Mouse (Mus musculus) kidney, adult 9 months (tissue): ENCODE data around the gene Brd3.
A peak's percentile ranks its signal among the peaks of the same experiment; 100 is the strongest.

Experiments used
- DNase-seq: peaks from one replicate; pipeline ENCODE4 v3.0.0; 2022

The Brd3 gene

GRCm38 (mm10) chr2:27423596-27423995 is 83.9 kb downstream of the Brd3 start:
- peak; percentile 53 for DNase-seq

GRCm38 (mm10) chr2:27421293-27422068 is 86.0 kb downstream of the Brd3 start:
- peak; percentile 43 for DNase-seq

- DNase-seq, result peak; percentile 28
Measured at GRCm38 (mm10) chr2:27418577-27419070, 88.8 kb downstream of the Brd3 start.

GRCm38 (mm10) chr2:27417648-27418153 is 89.8 kb downstream of the Brd3 start:
- DNase-seq, result no peak

- no peak for DNase-seq
Measured at GRCm38 (mm10) chr2:27416425-27416824, 91.0 kb downstream of the Brd3 start.

GRCm38 (mm10) chr2:27415060-27415783 is 92.2 kb downstream of the Brd3 start:
- DNase-seq, result no peak

- DNase-seq, result no peak
Measured at GRCm38 (mm10) chr2:27413936-27414657, 93.4 kb downstream of the Brd3 start.

GRCm38 (mm10) chr2:27413582-27413935 is 93.9 kb downstream of the Brd3 start:
- DNase-seq, result no peak

GRCm38 (mm10) chr2:27412245-27412800 is 95.1 kb downstream of the Brd3 start:
- no peak for DNase-seq

- DNase-seq, result peak; percentile 47
Measured at GRCm38 (mm10) chr2:27411688-27412174, 95.7 kb downstream of the Brd3 start.

GRCm38 (mm10) chr2:27410518-27411140 is 96.8 kb downstream of the Brd3 start:
- no peak for DNase-seq

GRCm38 (mm10) chr2:27408194-27408593 is 99.3 kb downstream of the Brd3 start:
- no peak for DNase-seq

- DNase-seq, result no peak
Measured at GRCm38 (mm10) chr2:27406928-27407327, 100.5 kb downstream of the Brd3 start.

- DNase-seq, result no peak
Measured at GRCm38 (mm10) chr2:27405094-27405884, 102.2 kb downstream of the Brd3 start.

- DNase-seq, result no peak
Measured at GRCm38 (mm10) chr2:27404375-27405093, 102.9 kb downstream of the Brd3 start.

- no peak for DNase-seq
Measured at GRCm38 (mm10) chr2:27401544-27401943, 105.9 kb downstream of the Brd3 start.

GRCm38 (mm10) chr2:27400083-27400482 is 107.4 kb downstream of the Brd3 start:
- DNase-seq, result no peak

GRCm38 (mm10) chr2:27396656-27397440 is 110.6 kb downstream of the Brd3 start:
- no peak for DNase-seq
